Mouse (Mus musculus) cerebellum, postnatal 36 days (tissue): ENCODE data around the gene C2cd5.

ENCODE experiments used
- DNase-seq, 2 experiments: peaks; one replicate each; pipeline ENCODE4 v3.0.0; 2021 to 2022; ENCODE audit warnings: mixed read lengths in 2 of 2

Gene C2cd5

DNA sequence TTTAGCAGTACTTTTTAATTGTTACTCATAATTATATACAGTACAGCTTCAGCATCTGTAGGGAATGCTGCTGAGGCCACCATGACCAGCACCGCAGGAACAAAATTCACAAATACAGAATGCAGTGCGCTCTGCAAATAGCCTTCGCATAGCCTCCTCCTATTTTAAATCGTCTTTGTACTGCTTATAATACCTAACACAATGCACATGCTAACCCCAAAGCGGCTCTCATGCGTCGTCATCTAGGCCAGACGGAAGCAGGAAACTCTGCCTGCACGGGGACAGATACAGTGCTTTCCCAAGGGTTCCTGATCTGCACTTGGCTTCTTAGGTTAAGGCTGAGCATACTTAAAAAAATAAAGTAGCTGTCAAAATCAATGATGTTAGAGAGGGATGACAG is 29.2 kb downstream of the C2cd5 start:
- no peak for DNase-seq

DNA sequence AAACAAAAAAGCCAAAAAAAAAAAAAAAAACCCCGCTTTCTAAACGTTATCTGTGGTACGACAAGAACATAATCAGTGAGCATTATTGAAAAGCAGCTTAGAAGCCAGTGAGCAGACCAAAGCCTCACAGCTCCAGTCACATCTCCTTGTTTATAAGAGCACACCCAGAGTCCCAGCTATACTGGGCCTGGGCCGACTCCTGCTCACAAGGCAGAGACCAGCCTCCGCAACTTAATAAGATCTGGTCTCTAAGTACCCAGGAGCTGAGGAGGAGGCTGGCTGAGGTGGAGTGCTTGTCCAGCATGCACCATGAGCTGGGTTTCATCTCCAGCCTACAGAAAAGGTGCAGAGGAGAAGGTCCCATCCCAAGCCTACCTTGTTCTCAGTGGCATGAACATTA is 29.9 kb downstream of the C2cd5 start:
- no peak for DNase-seq

DNA sequence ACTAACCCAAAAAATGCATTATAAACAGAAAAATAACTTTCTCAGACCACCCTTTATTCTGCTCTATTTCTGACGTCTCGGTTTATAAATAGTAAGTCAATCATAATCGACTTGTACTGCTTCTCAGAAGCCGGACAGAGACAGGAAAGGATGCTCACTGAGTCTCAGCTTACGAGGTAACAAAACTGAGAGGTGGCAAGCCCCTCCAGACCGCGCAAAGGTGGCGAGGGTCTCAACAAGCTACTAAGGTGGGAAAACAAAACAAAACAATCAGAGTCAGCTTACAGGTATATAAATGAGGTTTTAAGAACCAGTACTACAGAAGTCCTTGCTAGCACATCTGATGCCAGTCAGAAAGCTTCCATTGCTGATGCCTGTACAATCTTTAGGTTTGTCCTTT is 30.3 kb downstream of the C2cd5 start:
- DNase-seq = no peak

GRCm38 (mm10) chr6:143068181-143068915 is 31.6 kb downstream of the C2cd5 start:
- DNase-seq = no peak

DNA sequence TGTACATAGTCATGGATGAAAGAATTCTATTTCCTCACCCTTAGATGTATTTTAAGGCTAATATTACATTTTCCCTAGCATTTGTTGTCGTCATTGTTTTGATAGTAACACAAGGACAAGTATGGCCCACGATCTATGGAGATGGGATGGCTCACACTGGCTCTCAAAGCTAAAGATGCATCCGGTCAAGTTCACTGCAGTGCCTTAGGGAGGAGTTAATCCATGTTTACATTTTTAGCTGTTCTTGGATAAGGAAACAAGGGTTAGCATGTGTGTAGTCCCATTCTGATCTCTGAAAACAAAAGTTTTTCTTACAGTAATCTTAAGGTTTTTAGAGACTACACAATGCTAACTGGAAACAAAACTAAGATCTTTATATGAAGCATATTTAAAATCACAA is 32.3 kb downstream of the C2cd5 start:
- DNase-seq = no peak

DNA sequence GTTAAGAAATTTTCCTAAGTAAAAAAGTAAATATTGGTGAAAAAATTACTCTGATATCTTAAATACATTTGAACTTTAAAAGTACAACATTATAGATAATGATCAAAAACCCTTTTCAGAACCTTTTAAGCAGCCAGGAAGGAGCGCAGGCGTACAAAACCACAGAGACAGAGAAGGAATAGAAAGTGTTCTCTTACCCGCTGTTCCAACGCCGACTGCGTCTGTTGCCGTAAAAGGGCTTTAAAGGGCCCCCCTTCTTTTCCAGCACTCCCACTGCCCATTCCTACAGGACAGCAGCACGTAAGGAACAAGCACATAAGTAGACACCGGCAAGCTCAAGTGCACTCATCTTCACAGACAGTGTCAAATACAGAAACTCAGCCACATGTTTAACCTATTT is 33.1 kb downstream of the C2cd5 start:
- DNase-seq = no peak

- DNase-seq = no peak
Measured at GRCm38 (mm10) chr6:143064047-143064446, 35.9 kb downstream of the C2cd5 start.

DNA sequence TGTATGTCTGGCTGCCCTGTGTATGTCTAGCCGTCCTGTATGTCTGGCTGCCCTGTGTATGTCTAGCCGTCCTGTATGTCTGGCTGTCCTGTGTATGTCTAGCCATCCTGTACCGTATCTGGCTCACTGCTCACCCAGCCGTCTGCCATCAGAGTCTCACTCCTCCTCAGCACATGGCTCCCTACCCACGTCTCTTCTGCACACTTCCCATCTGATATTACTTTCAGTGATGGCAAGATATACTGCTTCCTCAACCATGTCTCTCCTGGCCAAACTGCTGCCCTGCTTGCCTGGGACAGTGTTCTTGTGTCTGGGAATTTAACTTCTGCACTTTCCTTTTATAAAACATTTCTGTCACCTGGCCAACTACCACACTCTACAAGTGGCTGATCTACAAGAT is 42.3 kb downstream of the C2cd5 start:
- DNase-seq = no peak

DNA sequence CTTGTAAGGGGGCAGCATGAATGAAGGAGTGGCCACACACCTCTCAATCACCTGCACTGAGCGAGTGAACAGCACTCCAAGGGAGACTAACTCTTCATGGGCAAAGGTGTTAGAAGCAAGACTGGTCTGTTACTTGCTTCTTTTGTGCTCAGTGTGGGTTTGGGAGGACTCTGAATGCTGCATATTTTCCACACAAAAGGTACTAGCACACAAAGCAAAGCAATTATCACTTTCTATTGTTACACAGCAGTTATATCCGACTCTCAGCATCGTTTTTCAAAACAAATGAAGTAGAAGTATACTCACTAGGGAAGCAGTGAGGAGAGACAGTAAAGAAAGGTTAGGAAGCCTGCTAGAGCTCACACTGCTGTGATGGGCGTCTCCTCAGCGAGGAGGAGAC is 48.4 kb downstream of the C2cd5 start:
- no peak for DNase-seq

GRCm38 (mm10) chr6:143049791-143050555 is 50.0 kb downstream of the C2cd5 start:
- no peak for DNase-seq

- no peak for DNase-seq
Measured at GRCm38 (mm10) chr6:143049117-143049516, 50.8 kb downstream of the C2cd5 start.

DNA sequence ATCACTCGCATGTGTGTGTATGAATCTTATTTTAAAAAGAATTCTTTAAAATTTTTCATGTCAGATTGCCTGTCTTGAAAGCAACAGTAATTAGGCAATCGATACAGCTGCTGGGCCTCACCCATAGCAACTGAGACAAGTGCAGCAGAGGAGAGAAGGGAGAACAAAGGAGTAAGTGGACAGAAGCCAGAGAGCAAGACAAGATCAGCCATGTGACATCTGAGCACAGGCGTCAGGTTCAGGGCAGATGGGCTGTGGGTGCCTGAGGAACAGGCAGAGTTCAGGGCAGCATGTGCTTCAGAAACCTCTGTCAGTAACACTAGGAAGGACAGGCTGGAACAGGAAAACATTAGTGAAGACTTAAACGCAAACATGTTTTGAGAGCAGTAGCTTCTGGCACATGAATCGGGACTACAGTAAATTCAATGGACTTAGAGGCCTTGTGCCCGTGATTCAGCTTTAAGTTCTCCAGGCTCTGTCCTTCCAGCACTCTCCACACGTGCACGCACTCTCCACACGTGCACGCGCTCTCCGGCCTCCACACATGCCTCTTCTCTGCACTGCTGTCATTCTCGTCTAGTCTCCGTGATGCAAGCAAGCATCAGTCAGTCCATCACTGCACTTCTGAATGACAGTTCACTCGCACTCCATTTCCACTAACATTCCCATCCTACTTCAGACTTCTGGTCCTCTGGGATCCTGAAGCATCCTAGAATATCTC is 52.2 kb downstream of the C2cd5 start:
- no peak for DNase-seq

DNA sequence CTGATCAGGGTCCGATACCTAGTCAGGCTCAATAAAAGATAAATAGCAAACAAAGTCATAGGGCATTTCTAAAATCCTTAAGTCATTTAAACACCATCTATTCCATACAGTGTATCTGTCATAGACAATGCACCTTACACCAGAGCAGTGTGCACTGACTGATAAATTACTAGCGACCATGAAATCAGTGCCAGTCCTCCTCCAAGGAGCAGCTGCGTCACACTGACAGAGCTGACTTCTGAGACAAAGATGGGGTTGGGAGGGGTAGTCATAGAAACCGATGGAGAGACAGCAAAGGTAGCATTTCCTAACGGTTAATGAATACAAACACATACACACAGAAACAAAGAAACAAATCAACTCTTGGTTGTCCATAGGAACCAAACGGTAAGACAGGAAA is 58.4 kb downstream of the C2cd5 start:
- DNase-seq = no peak

DNA sequence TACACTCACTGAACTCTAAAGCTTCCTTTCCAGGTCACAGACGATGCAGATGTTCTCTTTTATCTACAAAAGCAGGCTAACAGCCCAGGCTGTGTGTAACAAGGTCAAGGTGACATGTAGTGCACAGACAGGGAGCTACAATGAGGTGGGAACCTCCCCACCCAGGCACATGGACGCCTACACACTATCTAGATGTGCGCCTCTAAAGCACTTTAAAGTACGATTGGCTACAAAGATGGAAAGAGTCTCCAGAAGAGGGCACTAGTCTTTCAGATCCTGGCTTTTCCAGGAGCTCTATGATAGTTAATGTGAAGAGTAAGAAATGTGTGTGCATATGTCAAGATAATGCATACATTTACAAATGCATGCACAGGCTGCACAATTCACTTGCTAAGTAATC is 64.7 kb downstream of the C2cd5 start:
- DNase-seq = no peak

- DNase-seq = no peak
Measured at GRCm38 (mm10) chr6:143034503-143034902, 65.4 kb downstream of the C2cd5 start.

DNA sequence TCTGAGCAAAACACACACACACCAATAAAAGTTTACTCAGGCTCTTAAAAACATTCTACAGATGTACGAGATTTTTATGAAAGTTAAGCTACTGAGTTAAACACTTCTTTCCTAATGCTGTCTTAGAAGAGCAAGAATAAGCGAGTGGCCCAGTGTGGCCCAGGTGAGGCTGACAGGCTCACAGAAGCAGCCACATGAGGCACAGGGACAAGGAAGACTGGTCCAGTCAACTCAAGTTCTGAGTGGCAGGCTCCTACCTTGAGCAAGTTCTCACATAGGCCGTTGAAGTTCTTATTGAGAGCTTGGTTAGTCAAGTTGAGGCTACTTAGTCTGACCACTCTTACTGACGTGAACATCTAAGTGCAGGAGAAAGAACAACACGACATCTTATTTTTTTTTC is 69.4 kb downstream of the C2cd5 start:
- DNase-seq = no peak

GRCm38 (mm10) chr6:143027896-143028295 is 72.0 kb downstream of the C2cd5 start:
- no peak for DNase-seq

DNA sequence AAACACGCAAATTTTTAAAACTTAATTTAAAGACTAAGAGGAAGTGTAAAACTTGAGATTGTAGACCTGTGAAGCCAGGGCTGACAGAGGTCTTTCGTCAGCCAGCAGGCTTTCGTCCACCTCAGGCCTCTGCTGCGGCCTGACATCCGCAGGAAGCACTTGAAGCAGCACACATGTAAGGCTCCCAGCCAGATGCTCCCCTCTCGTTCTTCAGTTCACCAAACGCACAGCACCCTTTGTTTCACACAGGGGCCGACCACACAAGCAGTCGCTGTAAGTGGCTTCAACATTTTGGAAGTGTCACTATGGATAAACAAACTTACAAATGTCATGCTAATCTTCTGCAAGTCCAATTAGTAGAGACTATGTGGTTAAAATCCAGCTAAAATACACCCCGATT is 72.5 kb downstream of the C2cd5 start:
- DNase-seq = no peak

DNA sequence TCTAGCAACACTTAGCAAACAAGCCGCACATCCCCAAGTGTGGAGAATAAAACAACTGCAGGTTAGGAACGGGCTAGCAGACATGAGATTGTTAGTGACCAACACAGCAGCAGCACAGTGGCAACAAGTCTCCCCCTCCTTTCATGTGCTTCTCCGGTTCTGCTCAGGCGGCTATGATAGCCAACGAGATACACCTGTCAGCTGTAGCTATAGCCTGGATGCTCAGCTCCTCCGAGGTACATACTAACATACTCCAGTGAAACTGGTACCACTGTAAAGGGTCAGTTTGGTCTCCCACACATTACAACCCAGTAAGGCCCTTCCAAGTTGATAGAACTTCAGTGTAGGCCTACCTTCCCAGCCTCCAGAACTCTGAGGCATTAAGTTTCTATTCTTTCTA is 76.2 kb downstream of the C2cd5 start:
- DNase-seq = no peak

GRCm38 (mm10) chr6:143021756-143022155 is 78.2 kb downstream of the C2cd5 start:
- DNase-seq = no peak

- no peak for DNase-seq
Measured at GRCm38 (mm10) chr6:143020647-143021046, 79.3 kb downstream of the C2cd5 start.

GRCm38 (mm10) chr6:143020146-143020545 is 79.8 kb downstream of the C2cd5 start:
- DNase-seq = no peak

DNA sequence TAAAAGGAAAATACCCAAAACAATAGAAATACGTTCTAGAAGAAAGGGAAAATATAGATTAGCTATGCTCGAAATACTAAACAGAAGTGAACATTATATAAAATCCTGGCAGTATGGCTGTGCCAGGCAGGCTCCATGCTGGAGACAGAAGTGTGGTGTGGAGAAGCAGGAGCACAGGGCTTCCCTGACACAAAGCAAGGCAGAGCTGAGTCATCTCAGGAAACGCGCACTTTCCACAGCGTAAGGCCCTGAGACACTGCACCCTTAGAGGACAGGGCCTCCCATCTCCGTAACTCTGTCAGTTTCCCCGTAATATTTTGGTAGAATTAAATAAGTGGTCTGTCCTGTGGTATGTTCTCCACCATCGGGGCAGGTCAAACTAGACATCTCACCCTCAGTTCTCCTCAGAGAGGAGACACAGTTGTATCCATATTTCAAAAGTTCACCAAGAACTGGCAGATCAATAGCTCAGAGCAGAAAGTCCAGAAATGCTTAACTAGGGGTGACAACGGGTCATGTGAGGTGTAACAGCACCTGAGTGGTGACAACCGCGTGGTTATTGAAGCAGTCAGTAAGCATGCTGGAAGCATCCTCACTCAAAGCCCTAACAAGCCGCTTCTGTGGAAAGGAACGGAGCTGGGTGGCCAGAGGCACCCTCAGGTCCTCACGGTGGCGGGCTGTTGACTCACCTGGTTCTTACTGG is 87.3 kb downstream of the C2cd5 start:
- no peak for DNase-seq
